Mouse (Mus musculus): ENCODE data around the gene Fbxo2.
A peak's percentile ranks its signal among the peaks of the same experiment; 100 is the strongest.
"Not testable (repeated sequence)": the region's sequence is repeated elsewhere in the genome, so short reads cannot be mapped to it uniquely, and the experiment has no call there.

Gene Fbxo2

DNA sequence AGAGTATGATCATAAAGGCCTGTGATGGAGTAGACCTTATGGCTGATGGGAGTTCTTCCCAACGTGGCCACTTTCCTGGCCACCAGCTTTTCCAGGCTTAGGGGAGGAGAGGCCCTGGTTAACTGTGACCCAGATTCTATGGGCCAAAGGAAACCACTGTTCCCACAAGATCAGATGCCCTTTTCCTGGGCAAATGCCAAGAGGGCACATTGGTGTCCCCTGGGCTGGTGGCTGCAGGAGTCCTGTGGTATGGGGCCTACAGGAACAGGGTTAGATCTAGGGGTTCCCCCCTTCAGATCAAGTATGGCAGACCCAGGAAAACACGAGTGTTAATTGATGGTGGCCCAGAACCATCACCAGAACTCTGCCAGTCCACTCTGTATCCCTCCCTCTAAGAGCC lies 12.7 kb upstream of the Fbxo2 start:
- DNase-seq, result no peak

- DNase-seq, result no peak
These were observed 10.9 kb upstream of the Fbxo2 start for GRCm38 (mm10) chr4:148149540-148149939.

GRCm38 (mm10) chr4:148150242-148150641 lies 10.2 kb upstream of the Fbxo2 start:
- no peak for DNase-seq

DNA sequence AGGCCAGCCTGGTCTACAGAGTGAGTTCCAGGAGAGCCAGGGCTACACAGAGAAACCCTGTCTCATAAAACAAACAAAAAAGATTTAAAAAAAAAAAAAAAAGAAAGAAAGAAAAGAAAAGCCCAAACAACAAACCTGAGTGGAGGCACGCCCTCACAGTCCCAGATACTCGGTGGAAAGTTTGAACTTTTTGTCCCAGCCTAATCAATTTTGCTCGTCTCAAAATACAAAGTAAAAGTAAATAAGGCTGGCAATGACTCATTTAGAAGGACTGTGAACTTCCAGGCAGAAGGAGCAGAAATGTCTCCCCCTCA lies 9.5 kb upstream of the Fbxo2 start:
- no peak for DNase-seq

DNA sequence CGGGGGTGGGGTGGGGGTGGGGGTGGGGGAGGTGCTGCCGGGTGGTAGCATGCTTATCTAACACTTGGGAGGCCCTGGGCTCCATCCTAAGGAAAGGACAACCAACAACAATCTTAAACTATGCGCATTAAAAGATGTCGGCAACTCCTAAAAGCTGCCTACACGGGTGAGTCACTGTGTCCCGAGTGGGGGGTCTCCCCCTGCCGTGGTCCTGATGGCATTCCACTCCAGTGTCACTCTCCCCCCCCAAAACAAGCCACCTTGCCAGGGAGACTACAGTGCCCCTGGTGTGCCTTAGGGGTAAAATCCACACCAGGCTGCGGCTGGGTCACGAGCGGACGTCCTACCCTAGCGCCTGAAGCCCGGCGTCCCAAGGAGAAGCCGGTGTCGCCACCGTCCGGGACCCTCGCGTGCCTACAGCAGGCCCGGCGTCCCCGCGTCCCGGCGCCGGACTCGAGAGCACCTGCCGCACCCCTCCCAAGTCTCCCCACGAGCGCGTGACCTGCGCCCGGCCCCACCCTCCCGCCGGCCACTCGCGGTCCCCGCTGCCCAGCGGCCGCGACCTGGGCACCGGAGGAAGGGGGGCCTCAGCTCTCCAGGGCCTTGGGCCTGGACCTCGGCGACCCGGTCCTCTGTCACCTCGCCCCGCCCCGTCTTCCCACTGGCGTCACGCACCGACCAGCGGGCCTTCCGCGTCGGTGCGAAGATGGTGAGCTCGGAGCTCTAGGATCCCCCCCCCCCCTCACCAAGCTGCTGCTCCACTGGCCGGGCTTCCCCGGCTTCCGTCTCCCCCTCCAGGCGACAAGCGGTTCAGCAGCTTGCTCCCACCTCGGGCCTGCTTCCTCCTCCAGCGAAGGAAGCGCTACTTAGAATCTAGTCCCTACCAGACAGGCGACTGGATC lies 8.9 kb upstream of the Fbxo2 start, which contains the start of gene Fbxo6:
Gene Fbxo6, minus strand, starts transcription at position 874 of the 902 bp plus-strand sequence.
- peak; percentile 74 to 84 for DNase-seq

GRCm38 (mm10) chr4:148152547-148152946 lies 7.9 kb upstream of the Fbxo2 start:
- DNase-seq, result no peak

DNA sequence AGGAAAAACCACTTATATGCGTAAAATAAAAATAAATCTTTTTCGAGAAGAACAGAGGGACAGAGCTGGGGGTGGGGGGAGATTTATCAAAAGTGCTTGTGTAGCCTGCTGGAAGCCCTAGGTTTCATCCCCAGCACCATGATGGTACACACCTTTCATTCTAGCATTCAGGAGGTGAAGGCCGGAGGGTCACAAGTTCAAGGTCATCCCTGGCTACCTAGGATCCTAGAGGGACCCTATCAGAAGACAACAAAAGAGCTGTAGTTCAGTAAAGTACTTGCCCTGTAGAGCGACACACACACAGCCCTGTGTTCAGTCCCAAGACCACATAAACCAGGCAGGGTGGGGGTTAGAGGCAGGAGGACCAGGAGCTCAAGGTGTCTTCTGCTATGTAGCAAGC lies 6.4 kb upstream of the Fbxo2 start:
- no peak for DNase-seq

DNA sequence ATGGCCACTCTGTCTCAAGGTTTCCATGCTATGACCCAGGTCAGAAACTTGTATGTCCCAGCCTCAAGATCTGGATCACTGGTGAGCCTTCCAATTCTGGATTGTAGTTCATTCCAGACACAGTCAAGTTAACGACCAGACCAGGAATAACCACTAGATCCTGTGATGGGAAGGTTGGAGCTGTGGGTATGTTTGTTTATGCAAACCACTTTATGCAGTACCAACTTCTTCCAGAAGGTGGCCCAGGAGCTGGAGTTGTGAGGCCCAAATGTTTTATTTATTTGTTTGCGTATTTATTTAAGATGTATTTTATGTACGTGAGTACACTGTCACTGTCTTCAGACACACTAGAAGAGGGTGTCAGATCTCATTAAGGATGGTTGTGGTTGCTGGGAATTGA lies 5.4 kb upstream of the Fbxo2 start:
- DNase-seq, result no peak

DNA sequence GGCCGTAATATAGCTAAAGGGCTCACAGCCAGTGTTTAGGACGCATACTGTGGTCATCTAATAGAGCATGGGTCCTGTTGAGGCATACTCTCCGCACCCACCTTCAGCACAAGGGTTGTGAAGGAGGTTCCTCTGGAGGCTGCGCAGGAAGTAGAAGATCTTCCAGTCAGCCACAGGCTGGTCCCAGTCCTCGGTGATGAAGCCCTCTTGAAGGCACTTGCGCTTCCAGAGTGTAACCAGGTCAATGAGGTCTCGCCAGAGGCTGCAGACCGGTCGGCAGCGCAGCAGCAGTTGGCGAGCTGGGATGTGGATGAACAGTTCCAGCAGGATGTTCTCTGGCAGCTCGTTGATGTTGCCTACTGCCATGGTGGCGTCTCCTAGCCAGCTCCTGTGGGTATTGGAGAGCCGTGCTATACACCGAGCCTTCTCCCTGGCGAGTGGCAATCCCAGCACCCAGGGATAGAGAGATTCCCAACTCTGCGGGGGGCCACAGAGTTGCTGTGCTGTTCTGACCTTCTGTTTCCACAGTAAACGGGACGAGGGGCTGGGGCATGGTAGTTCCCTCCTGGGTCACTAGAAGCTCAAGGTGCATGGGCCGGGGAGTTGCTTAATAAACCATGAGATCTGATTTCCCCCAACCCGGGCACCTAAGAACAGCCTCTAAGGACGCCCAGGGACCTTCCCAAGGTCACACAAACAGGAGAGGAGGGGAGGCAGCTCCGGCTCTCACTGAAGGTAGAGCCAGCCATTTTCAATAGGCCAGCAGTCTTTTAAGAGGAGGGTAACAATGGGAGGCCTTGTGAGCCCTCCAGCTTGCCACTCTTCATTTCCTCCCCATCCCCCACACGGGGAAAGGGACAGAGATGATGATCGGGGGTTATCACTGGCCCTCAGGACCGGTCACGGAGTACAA lies 1.7 kb upstream of the Fbxo2 start:
- no peak for DNase-seq

DNA sequence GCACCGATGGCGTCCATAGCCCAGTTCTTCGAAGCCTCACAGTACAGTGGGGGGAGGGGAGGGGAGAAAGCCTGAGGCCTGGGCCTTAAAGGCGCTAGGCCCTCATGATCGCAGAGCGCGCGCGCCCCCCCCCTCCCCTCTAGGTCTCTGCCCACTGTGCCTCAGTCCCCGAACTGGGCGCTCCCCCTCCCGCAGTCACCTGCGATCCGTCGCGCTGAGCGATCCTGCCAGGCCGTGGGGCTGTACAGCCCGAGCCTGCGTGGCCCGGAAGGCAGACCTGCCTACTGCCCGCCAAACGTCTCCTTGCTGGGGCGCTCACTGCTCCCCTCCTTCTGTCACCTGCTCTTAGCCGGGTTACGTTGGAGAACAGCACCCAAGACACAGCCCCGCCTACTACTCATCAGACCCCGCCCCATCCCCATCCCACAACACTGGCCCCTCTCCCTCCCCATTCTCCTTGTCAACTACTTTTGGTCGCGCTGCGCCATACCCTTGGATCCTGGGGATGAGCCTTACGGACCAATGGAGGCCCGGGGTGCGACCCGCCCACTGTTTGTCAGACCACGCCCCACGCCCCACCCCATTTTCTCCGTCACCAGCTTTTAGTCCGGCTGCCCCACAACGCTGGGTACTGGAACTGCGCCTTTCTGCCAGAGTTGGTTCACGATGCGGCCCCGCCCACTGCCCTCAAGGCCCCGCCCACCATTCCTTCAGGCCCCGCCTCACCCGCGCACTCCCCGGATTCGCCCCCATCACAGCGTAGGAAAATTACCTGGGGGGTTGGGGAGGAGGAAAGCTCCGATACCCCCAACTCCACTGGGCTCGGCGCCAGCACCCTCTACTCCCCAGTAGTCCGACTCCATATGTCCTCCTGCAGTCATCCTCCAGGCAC lies 631 bp upstream of the Fbxo2 start:
- peak; percentile 78 to 85 for DNase-seq

DNA sequence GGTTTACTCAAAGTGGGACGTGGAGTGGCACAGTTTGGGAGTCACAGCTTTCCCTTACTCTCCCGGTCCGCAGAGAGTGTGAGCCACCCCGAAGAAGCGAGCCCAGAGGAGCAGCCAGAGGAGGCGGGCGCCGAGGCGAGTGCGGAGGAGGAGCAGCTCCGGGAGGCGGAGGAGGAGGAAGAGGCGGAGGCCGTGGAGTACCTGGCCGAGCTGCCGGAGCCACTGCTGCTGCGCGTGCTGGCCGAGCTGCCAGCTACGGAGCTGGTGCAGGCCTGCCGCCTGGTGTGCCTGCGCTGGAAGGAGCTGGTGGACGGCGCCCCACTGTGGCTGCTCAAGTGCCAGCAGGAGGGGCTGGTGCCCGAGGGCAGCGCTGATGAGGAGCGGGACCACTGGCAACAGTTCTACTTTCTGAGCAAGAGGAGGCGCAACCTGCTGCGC lies 3.6 kb downstream of the Fbxo2 start:
- DNase-seq, result peak; percentile 62 to 67

- DNase-seq, result no peak
These were observed 4.0 kb downstream of the Fbxo2 start for GRCm38 (mm10) chr4:148164461-148164860.

DNA sequence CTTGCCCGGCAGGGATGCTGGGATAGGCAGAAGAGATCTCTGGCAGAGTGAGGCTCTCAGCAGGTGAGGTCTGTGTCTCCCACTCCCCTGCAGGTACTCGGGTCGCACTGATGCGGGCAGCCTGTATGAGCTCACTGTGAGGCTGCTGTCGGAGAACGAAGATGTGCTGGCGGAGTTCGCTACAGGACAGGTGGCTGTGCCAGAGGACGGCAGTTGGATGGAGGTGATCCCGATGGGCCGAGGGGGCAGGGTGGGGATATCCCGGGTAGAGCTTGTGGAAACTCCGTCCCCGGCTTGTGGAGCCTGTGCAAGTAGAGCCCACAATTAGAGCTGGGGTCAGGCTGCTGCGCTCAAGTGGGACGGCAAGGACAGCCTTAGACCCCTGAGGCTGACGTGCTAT lies 5.1 kb downstream of the Fbxo2 start:
- DNase-seq, result no peak

DNA sequence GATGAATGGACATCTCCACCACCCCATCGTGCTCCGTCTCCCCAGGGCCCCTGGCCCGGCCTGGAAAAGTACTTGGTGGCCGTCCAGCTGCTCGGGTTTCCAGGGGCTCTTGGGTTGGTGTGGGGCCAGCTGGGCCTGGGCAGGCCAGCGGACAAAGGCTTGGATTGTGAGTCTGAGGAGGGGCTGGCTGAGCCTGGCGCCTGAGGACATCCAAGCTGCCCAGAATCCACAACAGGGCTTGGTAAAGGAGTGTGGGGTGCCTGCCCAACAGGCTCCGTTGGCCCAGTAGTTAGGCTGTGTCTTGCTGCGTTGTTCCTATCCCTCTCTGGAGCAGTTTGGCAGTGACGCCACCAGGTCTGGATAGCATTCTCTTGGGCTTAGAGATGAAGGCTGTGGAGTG lies 6.0 kb downstream of the Fbxo2 start:
- DNase-seq, result no peak

GRCm38 (mm10) chr4:148166986-148167385 lies 6.6 kb downstream of the Fbxo2 start:
- DNase-seq, result peak in 1 of 2 experiments; percentile 44

DNA sequence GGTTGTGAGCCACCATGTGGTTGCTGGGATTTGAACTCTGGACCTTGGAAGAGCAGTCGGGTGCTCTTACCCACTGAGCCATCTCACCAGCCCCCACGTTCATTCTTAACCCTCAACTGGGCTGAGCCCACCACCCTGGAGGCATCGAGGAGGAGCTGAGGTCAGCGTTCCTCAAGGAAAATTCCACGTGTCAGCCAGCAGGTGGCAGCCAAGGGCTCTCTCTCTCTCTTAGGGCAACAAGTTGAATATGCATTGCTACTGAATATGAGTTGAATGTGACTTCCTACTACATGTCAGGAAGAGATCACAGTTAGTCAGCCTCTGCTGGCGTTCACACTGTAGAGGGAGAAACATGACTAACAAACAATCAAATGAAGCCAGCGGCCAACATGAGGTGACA lies 7.9 kb downstream of the Fbxo2 start:
- no peak for DNase-seq

- no peak for DNase-seq
These were observed 9.2 kb downstream of the Fbxo2 start for GRCm38 (mm10) chr4:148169586-148169985.

- DNase-seq, result no peak
These were observed 10.4 kb downstream of the Fbxo2 start for GRCm38 (mm10) chr4:148170842-148171241.

GRCm38 (mm10) chr4:148171261-148171660 lies 10.8 kb downstream of the Fbxo2 start:
- no peak for DNase-seq

DNA sequence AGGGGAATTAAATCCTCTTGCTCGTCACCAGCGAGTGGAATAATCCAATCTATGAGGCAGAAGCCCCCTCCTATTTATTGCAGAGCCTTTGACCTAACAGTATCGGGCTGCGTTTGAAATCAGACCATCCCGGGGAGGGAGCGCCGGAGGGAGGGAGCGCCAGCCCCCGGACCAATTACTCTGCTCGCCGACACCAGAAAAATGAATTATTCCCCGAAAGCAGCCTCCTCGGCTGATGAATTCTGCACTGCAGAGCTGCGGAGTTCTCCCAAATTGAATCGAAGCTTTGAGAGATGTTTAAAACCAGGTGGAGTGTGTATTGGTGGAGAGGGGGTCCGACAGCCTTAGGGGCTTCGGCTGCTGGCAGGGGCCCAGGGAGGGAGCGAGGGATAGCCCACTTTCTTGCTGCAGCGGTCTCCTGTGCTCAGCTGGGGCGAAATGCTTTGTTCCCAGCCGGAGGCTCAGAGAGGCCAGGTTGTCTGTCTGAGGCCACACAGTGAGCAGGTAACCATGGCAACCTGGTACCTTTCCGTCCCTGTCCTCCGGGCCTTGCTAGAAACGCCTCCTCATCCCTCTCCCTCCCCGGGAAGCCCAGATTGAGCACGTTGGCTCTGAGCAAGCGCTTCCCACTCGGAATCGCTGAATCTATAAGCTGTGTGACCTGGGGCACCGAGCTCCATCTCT lies 13.5 kb downstream of the Fbxo2 start:
- no peak for DNase-seq

GRCm38 (mm10) chr4:148174495-148174862 lies 14.1 kb downstream of the Fbxo2 start:
- no peak for DNase-seq

- not testable (repeated sequence) for DNase-seq
These were observed 16.2 kb downstream of the Fbxo2 start for GRCm38 (mm10) chr4:148176603-148177002.
